Mouse (Mus musculus) lung, postnatal 25 days (tissue): ENCODE measurements at regions not wholly inside any gene's neighbourhood (a gene's known extent, or its start where the extent isn't known, plus 50 kb on each side); places are given as distances from the start of the nearest gene placed in this dataset.
A peak's percentile ranks its signal among the peaks of the same experiment; 100 is the strongest.
"Not testable (repeated sequence)": the region's sequence is repeated elsewhere in the genome, so short reads cannot be mapped to it uniquely, and the experiment has no call there.

Experiments used
- DNase-seq: peaks from one replicate; pipeline ENCODE4 v3.0.0; 2022; ENCODE audit warnings: low spot score

DNA sequence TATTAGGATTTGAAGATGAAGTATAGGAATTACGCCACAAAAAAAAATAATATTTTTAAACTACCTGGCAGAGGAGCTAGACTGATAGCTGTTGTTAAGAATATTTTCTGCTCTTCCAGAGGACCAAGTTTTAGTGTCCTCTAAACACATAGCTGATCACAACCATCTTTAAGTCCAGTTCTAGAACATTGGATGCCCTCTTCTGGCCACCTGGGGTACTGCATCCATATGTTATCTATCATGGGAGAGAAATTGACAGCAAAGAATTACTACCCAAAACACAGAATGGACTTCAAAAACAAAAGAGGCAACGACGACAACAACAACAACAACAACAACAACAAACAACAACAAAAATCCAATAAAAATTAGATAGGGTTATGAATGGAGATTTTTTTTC, 71.0 kb upstream of the Prl4a1 start:
- DNase-seq, result peak; percentile 49

DNA sequence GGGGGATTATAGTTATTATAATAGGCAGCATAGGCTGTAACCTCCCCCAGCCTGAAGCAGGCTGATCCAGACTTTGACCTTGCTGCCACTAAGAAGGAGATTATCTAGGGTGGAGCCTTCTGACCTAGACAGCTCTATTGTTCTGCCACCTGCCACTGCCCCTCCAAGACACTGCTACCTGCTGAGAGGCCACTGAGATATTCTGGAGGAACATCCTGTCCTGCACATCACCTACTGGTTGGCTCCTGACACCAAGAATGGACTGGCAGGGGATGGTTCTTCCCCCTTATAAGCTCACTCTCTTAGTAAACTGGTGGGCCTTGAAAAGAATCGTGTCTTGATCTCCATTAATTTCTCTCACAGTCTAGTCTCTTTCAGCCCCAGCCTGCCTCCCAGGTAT, 55.6 kb upstream of the Prl4a1 start:
- DNase-seq, result not testable (repeated sequence)

DNA sequence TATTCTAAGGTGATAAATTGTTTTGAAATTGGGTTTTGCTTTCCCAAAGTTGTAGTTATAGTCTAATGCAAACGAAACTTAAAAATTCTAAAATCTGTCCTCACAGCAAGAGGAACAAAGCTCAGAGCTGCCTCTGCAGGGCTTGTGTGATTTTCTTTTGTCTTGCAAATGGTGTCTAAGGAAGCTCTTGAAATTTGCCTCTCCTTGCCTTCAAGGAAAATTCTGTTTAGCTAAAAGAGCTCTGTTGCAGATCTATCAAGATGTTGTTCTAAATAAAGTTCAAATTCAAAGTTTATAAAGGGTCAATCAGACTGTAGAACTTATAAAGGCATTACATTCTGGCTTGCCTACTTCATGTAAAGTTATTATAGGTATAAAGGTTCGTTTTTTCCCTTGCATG, 53.6 kb upstream of the Prl4a1 start:
- not testable (repeated sequence) for DNase-seq

DNA sequence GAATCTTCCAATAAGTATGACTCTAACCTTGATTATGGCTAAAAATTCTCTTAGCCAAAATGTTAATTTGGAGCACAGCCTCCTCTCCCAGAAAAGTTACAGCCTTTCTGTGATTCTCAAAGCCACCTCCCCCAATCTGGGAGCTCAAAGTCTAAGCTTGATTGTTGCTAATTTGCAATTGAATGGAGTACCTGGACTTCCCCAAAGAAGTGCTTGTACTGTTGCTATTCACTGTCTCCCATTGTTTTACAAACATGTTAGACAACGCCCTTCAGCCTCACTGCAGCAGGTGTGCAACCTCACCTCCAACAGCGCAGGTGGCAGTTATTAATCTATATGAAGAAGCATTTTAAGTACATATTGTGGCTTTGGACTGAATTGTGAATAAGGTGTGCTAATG, 50.0 kb upstream of the Prl4a1 start:
- DNase-seq, result not testable (repeated sequence)
